Mouse (Mus musculus): Measurements from ENCODE around the gene Nr3c2. TPM values are rescaled to one million over a fixed set of nuclear protein-coding genes. Genes with fewer than 3 reads are reported as not detected.

Nr3c2 gene
- total and polyA plus RNA-seq, 3 experiments: 0.12 to 0.30 TPM; not detected in 1

GRCm38 (mm10) chr8:77086036-77086435, 186.8 kb downstream of the Nr3c2 start:
- H3K9me3 ChIP-seq (replicated peaks; ENCODE audit: low read length): no peaks in the 10 kb centered on the region
- H3K79me2 ChIP-seq (replicated peaks; ENCODE audit: control insufficient read depth, extremely low read depth, insufficient read depth, poor library complexity, severe bottlenecking): no peaks in the 10 kb centered on the region
- dilution Hi-C loops (cut with MboI; ENCODE audit: extremely low pct_ligation_motif_present, extremely low pct_unique_long_range_greater_than_20kb, low sequenced_read_pairs): no loop called here
- H3K9ac ChIP-seq (ENCODE audit: insufficient read depth, low read depth): no peak overlapping the region
- no peak overlapping the region for H3K4me3 ChIP-seq (replicated peaks in 1 of 3; ENCODE audit: low read depth in 2 of 3, low read length in 2 of 3, poor library complexity in 1 of 3)
- H3K4me1 ChIP-seq (ENCODE audit: control insufficient read depth in 1 of 2, insufficient read depth in 2 of 2): peaks cover 0 to 4% of the 10 kb centered on the region in 2 experiments; a peak in 1 of 4 replicates
- in situ Hi-C loops (cut with MboI; ENCODE audit: low pct_ligation_motif_present, low pct_unique_long_range_greater_than_20kb, low sequenced_read_pairs): no loop called here
- H3K27me3 ChIP-seq (replicated peaks): no peaks in the 10 kb centered on the region
- no peak overlapping the region for H3K4me2 ChIP-seq (ENCODE audit: insufficient read depth, low read depth, poor library complexity, severe bottlenecking)
- no peak overlapping the region for H3K27ac ChIP-seq (ENCODE audit: insufficient read depth, low read depth)
- TF ChIP-seq CHD2 (IDR thresholded peaks at IDR 0.05; ENCODE audit: low read length): no peak
- no peak for DNase-seq (ENCODE audit: extremely low read depth)
- no peaks in the 10 kb centered on the region for H3K36me3 ChIP-seq (replicated peaks in 1 of 2; ENCODE audit: control insufficient read depth in 1 of 2, insufficient read depth in 1 of 2, low read length in 1 of 2)

- Histone ChIP-seq H3K4me3 (replicated peaks in 1 of 3; ENCODE audit: low read depth in 2 of 3, low read length in 2 of 3, poor library complexity in 1 of 3) (no peak overlapping the region), H3K4me1 (ENCODE audit: control insufficient read depth in 1 of 2, insufficient read depth in 2 of 2) (no peaks in the 10 kb centered on the region), H3K9me3 (replicated peaks; ENCODE audit: low read length) (no peaks in the 10 kb centered on the region), H3K27me3 (replicated peaks) (no peaks in the 10 kb centered on the region), H3K79me2 (replicated peaks; ENCODE audit: control insufficient read depth, extremely low read depth, insufficient read depth, poor library complexity, severe bottlenecking) (no peaks in the 10 kb centered on the region), H3K9ac (ENCODE audit: insufficient read depth, low read depth) (no peak overlapping the region), H3K4me2 (ENCODE audit: insufficient read depth, low read depth, poor library complexity, severe bottlenecking) (no peak overlapping the region), H3K27ac (ENCODE audit: insufficient read depth, low read depth) (no peak overlapping the region), H3K36me3 (replicated peaks in 1 of 2; ENCODE audit: control insufficient read depth in 1 of 2, insufficient read depth in 1 of 2, low read length in 1 of 2) (no peaks in the 10 kb centered on the region)
- dilution Hi-C loops (cut with MboI; ENCODE audit: extremely low pct_ligation_motif_present, extremely low pct_unique_long_range_greater_than_20kb, low sequenced_read_pairs) (no loop called here), in situ Hi-C loops (cut with MboI; ENCODE audit: low pct_ligation_motif_present, low pct_unique_long_range_greater_than_20kb, low sequenced_read_pairs) (no loop called here)
- TF ChIP-seq ZKSCAN1 (IDR thresholded peaks at IDR 0.05; ENCODE audit: borderline replicate concordance, low read depth, low read length): no peak
- no peak for TF ChIP-seq RCOR1 (conservative IDR thresholded peaks at IDR 0.05; ENCODE audit: low read depth, low read length)
- no peak for TF ChIP-seq ETS1 (conservative IDR thresholded peaks at IDR 0.05; ENCODE audit: low read depth, low read length)
- TF ChIP-seq ZNF384 (IDR thresholded peaks at IDR 0.05; ENCODE audit: low read depth, low read length): no peak
- no peak for TF ChIP-seq ELF1 (IDR thresholded peaks at IDR 0.05; ENCODE audit: low read depth, low read length)
- TF ChIP-seq JUN (IDR thresholded peaks at IDR 0.05; ENCODE audit: insufficient read depth, low read depth, low read length): no peak
- no peak for TF ChIP-seq MAZ (IDR thresholded peaks at IDR 0.05; ENCODE audit: low read depth, low read length)
- DNase-seq (ENCODE audit: extremely low read depth): no peak
Observed at GRCm38 (mm10) chr8:77096721-77097120, 197.5 kb downstream of the Nr3c2 start.

- Histone ChIP-seq H3K27ac (ENCODE audit: insufficient read depth, low read depth) (no peak overlapping the region), H3K9ac (ENCODE audit: insufficient read depth, low read depth) (no peak overlapping the region), H3K4me3 (replicated peaks in 1 of 3; ENCODE audit: low read depth in 2 of 3, low read length in 2 of 3, poor library complexity in 1 of 3) (no peak overlapping the region), H3K79me2 (replicated peaks; ENCODE audit: control insufficient read depth, extremely low read depth, insufficient read depth, poor library complexity, severe bottlenecking) (no peaks in the 10 kb centered on the region), H3K36me3 (replicated peaks in 1 of 2; ENCODE audit: control insufficient read depth in 1 of 2, insufficient read depth in 1 of 2, low read length in 1 of 2) (no peaks in the 10 kb centered on the region), H3K27me3 (replicated peaks) (no peaks in the 10 kb centered on the region), H3K4me2 (ENCODE audit: insufficient read depth, low read depth, poor library complexity, severe bottlenecking) (no peak overlapping the region), H3K9me3 (replicated peaks; ENCODE audit: low read length) (no peaks in the 10 kb centered on the region), H3K4me1 (ENCODE audit: control insufficient read depth in 1 of 2, insufficient read depth in 2 of 2) (no peaks in the 10 kb centered on the region)
- in situ Hi-C loops (cut with MboI; ENCODE audit: low pct_ligation_motif_present, low pct_unique_long_range_greater_than_20kb, low sequenced_read_pairs): no loop called here
- TF ChIP-seq NRF1 (IDR thresholded peaks at IDR 0.05; ENCODE audit: low read depth, low read length) (no peak), ELF1 (IDR thresholded peaks at IDR 0.05; ENCODE audit: low read depth, low read length) (no peak), IRF4 (IDR thresholded peaks at IDR 0.05; ENCODE audit: low read depth, low read length) (no peak), TBP (conservative IDR thresholded peaks at IDR 0.05; ENCODE audit: low read depth, low read length) (no peak), MEF2A (IDR thresholded peaks at IDR 0.05; ENCODE audit: borderline replicate concordance, low read depth, low read length) (no peak), MXI1 (IDR thresholded peaks at IDR 0.05; ENCODE audit: low read depth, low read length) (no peak), E2F4 (IDR thresholded peaks at IDR 0.05; ENCODE audit: insufficient replicate concordance, low read depth, low read length) (no peak), PAX5 (IDR thresholded peaks at IDR 0.05; ENCODE audit: low read length) (no peak), EP300 (IDR thresholded peaks at IDR 0.05; ENCODE audit: low read length) (no peak), BHLHE40 (IDR thresholded peaks at IDR 0.05; ENCODE audit: low read depth, low read length) (no peak), USF1 (IDR thresholded peaks at IDR 0.05; ENCODE audit: low read depth, low read length) (no peak), MYC (IDR thresholded peaks at IDR 0.05; ENCODE audit: low read depth, low read length) (no peak), HCFC1 (IDR thresholded peaks at IDR 0.05; ENCODE audit: low read depth, low read length) (no peak)
- dilution Hi-C loops (cut with MboI; ENCODE audit: extremely low pct_ligation_motif_present, extremely low pct_unique_long_range_greater_than_20kb, low sequenced_read_pairs): no loop called here
- no peak for DNase-seq (ENCODE audit: extremely low read depth)
Observed at GRCm38 (mm10) chr8:77098101-77098500, 198.9 kb downstream of the Nr3c2 start.

All from CH12.LX (cell line).